Mouse (Mus musculus): ENCODE data around the gene Drd1. TPM values are rescaled to one million over a fixed set of nuclear protein-coding genes. Genes with fewer than 3 reads are reported as not detected.

Drd1 gene
- polyA plus RNA-seq, 1 experiment from 2014 or later, result 0.18 TPM

DNA sequence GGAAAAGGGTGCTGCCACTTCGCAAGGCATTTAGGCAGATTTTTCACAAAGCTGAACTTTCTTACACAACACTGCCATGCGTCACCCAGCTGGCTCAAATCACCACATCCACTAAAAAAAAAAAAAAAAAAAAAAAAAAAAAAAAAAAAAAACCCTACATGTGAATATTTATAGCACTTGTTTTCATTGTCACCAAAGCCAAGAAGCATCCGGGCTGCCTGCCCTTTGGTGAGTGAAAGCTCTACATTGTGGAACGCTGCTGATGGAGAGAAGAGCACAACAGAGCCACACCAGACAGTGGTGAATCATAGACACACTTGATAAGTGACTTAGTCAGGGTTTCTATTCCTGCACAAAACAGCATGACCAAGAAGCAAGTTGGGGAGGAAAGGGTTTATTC lies 17.6 kb downstream of the Drd1 start:
- ATAC-seq (ENCODE audit: insufficient read depth, low FRiP score, low read depth), result no peak

DNA sequence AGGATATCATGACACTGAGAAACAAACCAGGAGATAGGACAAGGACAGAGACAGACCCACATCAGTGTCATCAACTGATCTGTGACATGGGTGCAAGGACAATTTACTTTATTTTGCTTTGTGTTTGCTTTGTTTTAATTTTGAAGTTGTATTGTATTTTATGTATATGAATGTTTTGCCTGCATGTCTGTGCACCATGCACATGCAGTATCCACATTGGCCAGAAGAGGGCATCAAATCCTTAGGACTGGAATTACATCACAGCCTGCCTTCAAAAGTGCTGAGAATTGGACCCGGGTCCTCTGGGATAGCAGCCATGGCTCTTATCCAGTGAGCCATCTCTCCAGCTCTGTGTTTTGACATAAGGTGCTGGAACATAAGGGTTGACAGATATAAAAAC lies 20.0 kb downstream of the Drd1 start:
- H3K4me1 ChIP-seq, result no peaks in the 10 kb centered on the region
- no peaks in the 10 kb centered on the region for H3K9me3 ChIP-seq
- no peak overlapping the region for H3K27ac ChIP-seq
- no peak overlapping the region for H3K4me3 ChIP-seq (replicated peaks)
- ATAC-seq (ENCODE audit: insufficient read depth, low FRiP score, low read depth), result no peak
- H3K9ac ChIP-seq, result no peak overlapping the region
- no peaks in the 10 kb centered on the region for H3K36me3 ChIP-seq
- H3K27me3 ChIP-seq (replicated peaks), result no peaks in the 10 kb centered on the region
- H3K4me2 ChIP-seq, result no peak overlapping the region
- 78% methylated on average over 1 of the region's 1 CpGs for WGBS

More for the DNA sequence above, 17.6 kb downstream of the Drd1 start:
- H3K4me1 ChIP-seq, result no peaks in the 10 kb centered on the region
- no peaks in the 10 kb centered on the region for H3K27me3 ChIP-seq (replicated peaks)
- 78% methylated on average over 4 of the region's 4 CpGs for WGBS
- no peak overlapping the region for H3K4me2 ChIP-seq
- no peak overlapping the region for H3K4me3 ChIP-seq (replicated peaks)
- no peak overlapping the region for H3K9ac ChIP-seq
- H3K27ac ChIP-seq, result no peak overlapping the region
- H3K36me3 ChIP-seq, result no peaks in the 10 kb centered on the region
- no peaks in the 10 kb centered on the region for H3K9me3 ChIP-seq

DNA sequence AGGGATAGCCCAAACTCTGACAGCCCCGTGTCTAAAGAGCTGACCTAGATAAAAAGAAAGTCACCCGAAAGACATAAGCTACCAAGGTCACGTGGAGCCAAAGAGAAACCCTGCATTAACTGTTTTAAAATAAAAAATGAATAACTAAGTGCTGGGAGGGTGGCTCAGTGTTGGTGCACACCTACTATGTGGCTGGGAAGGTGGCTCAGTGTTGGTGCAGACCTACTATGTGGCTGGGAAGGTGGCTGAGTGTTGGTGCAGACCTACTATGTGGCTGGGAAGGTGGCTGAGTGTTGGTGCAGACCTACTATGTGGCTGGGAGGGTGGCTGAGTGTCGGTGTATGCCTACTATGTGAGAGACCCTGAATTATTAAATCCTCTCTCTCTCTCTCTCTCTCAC lies 21.9 kb downstream of the Drd1 start:
- 83% methylated on average over 4 of the region's 4 CpGs for WGBS
- H3K4me2 ChIP-seq, result no peak overlapping the region
- H3K4me1 ChIP-seq, result no peaks in the 10 kb centered on the region
- H3K27me3 ChIP-seq (replicated peaks), result no peaks in the 10 kb centered on the region
- no peak overlapping the region for H3K4me3 ChIP-seq (replicated peaks)
- H3K9ac ChIP-seq, result no peak overlapping the region
- H3K36me3 ChIP-seq, result no peaks in the 10 kb centered on the region
- H3K9me3 ChIP-seq, result no peaks in the 10 kb centered on the region
- no peak overlapping the region for H3K27ac ChIP-seq
- no peak for ATAC-seq (ENCODE audit: insufficient read depth, low FRiP score, low read depth)

DNA sequence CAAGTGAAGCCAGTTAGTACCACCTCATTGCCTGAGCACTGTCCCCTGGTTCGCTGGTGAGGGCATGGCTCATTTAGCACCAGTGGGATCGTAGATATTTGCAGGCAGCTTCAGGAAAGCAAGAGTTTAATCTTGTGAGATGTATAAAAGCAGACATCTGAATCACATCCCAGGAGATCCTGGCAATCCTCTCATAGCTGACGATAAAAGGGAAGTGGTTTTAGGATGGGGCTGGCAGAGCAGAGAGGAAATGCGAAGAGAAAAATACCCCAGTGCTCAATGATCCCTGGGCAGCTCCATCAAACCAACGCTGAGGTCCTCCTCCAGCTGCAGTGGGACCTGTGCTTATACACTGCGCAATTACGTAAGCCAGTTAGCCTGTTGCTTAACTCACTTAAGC lies 28.4 kb downstream of the Drd1 start:
- Histone ChIP-seq H3K9me3 (no peaks in the 10 kb centered on the region), H3K4me2 (no peak overlapping the region), H3K27ac (no peak overlapping the region), H3K4me1 (no peaks in the 10 kb centered on the region), H3K4me3 (replicated peaks) (no peak overlapping the region), H3K27me3 (replicated peaks) (no peaks in the 10 kb centered on the region), H3K9ac (no peak overlapping the region), H3K36me3 (no peaks in the 10 kb centered on the region)
- ATAC-seq (ENCODE audit: insufficient read depth, low FRiP score, low read depth), result no peak
- 78% methylated on average over 7 of the region's 7 CpGs for WGBS

DNA sequence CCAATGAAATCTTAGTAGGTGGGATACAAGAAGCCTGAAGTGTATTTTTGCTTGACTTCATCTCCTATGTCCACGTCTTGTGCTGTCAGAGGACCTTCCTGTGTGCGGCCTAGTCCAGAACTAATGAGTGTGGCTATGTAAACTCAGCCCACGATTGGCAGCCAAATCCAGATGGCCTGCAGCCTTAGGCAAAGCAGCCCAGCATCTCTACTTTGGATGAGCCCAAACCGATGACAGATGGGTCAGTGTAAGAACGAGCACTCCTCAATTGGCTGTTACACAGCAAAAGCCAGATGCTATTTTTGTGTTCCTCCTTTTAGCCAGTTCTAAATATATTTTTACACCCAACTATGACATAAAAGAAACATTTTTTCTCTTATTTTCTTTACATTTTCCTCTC lies 32.2 kb downstream of the Drd1 start:
- Histone ChIP-seq H3K9ac (no peak overlapping the region), H3K4me1 (no peaks in the 10 kb centered on the region), H3K9me3 (no peaks in the 10 kb centered on the region), H3K36me3 (no peaks in the 10 kb centered on the region), H3K4me3 (replicated peaks) (no peak overlapping the region), H3K27me3 (replicated peaks) (no peaks in the 10 kb centered on the region), H3K4me2 (no peak overlapping the region), H3K27ac (no peak overlapping the region)
- ATAC-seq (ENCODE audit: insufficient read depth, low FRiP score, low read depth), result no peak
- WGBS, result 55% methylated on average over 5 of the region's 5 CpGs

DNA sequence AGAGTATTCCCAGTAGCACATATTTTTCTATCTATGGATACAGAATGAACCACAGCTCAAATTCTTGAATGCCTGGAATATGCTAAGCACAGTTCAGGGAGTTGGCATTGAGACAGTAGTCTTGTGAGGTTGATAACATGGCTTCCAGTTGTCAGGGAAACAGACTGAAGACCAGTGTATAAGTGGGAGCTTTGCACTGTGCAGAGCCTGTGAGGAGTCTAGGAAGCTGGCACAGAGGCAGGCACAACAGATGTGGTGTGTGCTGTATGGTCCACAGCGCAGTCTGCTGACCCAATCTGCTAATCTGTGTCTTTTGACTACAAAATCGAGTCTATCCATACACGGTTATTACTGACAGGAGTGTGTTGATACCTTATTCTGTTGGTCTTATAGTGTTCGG lies 46.8 kb downstream of the Drd1 start:
- H3K9ac ChIP-seq, result no peak overlapping the region
- no peaks in the 10 kb centered on the region for H3K36me3 ChIP-seq
- H3K4me2 ChIP-seq, result no peak overlapping the region
- no peaks in the 10 kb centered on the region for H3K4me1 ChIP-seq
- 87% methylated on average over 4 of the region's 4 CpGs for WGBS
- no peak overlapping the region for H3K4me3 ChIP-seq (replicated peaks)
- no peaks in the 10 kb centered on the region for H3K9me3 ChIP-seq
- no peaks in the 10 kb centered on the region for H3K27me3 ChIP-seq (replicated peaks)
- H3K27ac ChIP-seq, result no peak overlapping the region
- ATAC-seq (ENCODE audit: insufficient read depth, low FRiP score, low read depth), result no peak

Other genes with a start within 250 kb of the Drd1 start
- gene Sfxn1, start 16.2 kb upstream of the Drd1 start, polyA plus RNA-seq (2015; fragmentation: Nextera tagmentation; extraction: Ambion mirVana), result 63.8 and 72.6 TPM in 2 replicates
- gene Hrh2, start 136.4 kb upstream of the Drd1 start, polyA plus RNA-seq (2015; fragmentation: Nextera tagmentation; extraction: Ambion mirVana), result 0.28 and 0.41 TPM in 2 replicates